Mouse (Mus musculus) yolk sac, embryonic 10.5 days (tissue): ENCODE measurements around the gene Nacc2.

Experiments
- DNase-seq: peaks from one replicate; pipeline ENCODE4 v3.0.0-alpha.2; 2017; ENCODE audit warnings: low spot score

Gene Nacc2

DNA sequence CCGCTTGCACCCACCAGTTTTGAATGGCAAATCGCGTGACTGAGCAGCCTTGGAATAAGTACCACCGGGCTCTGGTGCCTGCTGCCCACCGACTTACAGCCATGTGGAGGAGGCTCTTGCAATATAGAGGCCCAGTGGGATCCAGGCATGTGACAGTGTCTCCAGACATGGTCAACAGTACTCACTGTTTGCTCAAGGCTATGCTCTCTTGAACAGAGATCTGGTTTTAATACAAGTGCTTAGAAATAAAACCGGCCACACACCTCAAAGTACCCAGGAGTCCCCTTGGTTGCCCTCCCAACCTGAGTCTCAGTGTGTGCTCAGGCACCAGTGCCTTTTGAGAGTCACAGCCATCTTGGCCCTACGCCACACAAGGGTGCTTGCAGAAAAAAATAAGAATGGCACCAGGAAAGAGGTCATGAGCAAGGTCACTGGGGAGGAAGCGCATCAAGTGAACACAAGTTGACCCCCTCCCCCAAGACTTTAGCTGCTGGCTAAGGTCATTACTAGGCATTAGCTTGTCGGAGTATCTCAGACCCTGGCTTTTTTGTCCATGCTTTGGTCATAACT, at the start of gene Nacc2:
Gene Nacc2, minus strand, starts transcription at position 142 of the 570 bp plus-strand sequence.
- DNase-seq: peak; percentile 47

DNA sequence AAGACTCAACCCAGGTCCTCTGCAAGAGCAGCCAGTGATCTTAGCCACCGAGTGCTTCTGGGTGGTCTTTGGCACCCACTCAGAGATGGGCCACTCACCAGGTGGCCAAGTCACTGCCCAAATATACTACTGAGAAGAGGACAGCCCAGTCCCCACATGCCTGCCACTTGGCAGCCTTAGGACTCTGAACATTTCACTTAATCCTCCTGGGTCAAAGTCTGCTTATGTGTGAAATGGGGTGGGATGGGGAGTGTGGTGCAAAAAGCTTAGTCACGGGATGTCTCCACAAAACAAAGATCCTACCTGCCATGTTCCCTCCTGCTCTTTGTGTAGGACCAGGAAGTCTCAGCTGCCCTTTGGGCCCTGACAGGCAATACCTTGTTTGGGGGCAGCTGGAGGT, 49.1 kb upstream of the Nacc2 start:
- DNase-seq: no peak

DNA sequence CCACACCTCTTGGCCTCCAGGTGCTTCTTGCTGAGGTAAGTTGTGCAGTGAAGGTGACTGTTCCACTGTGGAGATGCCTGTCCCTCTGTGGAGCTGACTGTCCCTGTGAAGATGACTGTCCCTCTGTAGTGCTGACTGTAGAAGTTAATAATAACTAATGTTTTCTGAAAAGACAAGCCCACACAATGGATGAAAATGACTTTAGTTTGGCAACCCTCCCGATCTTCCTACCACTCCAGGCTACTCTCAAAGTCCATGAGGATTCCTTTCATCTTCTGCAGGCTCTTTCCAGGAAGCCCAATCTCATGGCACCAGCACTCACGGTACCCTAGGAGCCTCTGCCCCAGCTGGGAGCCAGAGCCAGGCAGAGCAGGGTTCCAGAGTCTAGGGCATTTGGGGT, 47.4 kb upstream of the Nacc2 start:
- DNase-seq: no peak

DNA sequence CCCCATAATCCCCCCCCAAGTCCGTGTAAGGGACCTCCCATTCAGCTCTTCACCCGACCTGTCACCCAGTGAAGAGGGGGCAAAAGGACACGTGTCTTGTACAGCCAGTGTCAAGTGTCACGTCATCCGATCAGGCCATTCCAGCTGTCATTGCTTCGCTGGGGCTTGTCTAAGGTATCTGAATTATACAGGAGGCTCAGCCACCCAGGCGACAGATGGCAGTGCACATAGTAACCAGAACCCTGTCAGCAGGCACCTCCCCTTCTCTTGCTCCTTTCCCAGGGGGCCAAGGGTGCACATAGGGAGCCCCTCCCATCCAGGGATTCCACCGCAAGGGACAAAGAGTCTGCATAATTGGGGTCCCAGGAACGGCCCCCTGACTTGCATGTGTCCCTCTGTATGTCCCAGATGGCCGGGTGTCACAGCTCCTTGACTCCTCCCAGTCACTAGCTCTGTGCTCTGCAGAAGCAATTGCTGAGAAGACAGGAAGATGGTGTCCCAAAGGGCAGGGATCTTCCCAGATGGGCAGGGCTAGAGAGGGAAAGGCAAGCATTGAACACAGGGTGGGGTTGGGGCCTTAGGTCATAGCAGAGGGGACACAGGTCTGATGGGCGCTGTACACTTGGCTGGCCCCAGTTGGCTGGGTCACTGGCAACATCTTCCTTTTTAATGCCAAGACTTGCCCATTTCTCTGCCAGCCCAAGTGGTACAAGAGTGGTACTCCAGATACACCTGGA, 46.0 kb upstream of the Nacc2 start:
- DNase-seq: no peak

DNA sequence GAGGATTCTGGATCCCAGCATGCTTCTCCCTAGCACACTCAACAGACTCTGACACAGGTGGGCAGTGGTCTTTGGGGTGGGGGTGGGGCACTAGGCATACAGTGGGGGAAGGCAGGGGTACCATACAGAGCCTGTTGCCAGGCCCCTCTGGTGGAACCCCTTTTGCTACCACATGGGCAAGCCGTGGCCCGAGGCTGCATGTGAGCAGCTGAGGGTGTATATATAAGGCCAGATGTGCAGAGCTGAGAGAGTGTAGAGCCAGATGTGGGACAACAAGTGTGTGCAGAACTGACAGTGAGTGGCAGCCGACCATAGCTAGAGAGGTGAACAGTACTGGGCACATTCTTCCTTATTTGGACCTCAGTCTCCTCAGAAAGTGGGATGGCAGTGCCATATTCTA, 43.9 kb upstream of the Nacc2 start:
- DNase-seq: no peak

DNA sequence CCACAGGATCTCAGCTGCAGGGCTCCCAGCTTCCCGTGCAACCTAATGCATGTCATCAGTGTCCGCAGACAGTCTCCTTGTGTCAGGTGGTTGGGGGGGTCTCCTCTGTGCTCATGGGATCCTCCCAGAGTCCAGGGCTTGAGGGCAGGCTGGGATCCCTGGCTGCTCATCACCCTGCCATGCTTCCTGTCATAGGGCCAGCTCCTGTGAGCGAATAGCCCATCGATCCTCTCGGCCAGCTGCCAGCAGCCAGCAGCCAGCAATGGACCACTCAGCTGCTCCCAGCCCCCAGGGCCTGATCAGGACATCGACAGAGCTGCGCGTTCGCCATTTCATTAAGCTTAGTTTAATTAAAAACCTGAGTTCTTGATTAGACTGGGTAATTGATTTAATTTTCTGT, 35.0 kb upstream of the Nacc2 start:
- no peak for DNase-seq

DNA sequence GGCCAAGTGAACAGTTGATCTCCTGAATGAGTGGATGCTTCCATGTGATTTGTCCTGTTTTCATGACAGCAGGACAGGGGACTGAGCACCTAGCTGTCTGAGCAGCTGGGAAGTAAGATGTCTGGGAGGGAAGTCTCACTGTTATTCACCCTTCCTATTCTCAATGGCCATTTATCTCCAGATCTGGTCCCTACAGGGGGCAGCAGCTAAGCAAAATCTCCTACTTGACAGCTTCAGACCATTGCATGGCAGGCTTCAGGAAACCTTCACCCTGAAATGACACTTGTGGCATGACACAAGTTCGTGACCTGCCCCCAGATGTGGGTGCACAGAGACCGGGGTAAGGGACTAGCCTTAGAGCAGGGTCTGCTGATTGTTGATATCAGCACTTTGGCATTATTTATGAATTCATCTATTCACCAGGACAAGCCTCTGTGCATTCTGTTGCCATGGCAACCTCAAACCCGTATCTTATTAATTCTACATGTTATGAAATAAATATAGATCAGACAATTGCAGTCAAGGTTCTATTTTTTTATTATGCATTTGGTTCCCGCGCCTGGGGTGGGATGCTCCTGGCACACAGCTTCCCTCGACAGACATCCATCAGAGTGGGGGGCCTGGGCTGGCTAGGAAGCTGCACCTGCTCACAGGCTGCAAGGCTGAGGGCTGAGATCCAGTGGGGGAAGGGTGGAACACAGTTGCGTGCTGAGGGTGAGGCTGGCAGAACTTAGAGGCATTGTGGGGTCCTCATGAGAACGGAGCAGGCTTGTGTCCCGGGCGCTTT, 33.4 kb upstream of the Nacc2 start:
- no peak for DNase-seq

DNA sequence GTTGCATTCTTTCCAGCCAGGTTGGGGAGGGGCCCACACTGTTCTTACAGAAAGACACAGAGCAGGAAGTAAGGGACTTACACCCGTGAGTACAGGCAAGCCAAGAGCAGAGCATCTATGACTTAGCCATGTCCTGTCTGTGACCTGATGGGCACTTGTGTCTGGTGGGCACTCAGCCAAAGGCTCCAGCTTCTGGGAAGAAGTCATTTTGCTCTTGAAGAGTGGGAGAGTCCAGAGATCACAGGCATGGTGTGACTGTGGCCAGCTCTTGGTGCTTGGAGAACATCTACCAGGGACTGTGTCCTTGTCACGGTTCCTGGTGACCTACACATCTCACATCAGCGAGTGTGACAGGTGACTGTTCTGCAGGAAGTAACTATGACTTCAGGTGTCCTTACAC, 32.7 kb upstream of the Nacc2 start:
- DNase-seq: no peak

DNA sequence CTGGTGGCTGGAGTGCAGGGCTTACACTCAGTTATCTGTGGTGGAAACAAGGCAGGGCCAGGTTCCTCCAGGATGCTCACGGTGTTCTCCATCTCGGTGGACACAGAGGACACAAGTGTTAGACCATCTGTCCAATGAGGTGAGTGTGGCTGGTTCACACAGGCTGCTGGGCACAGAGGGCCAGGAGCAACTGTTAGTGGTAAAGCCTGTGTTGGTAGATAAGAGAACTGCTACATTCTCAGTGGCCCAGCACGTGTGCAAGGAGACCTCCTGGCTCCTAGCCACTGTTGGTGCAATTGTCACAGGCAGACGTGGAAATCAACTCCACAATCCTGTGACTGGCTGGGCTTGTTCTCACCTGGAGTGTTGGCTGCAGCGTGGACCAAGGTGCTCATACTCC, 31.6 kb upstream of the Nacc2 start:
- DNase-seq: no peak

DNA sequence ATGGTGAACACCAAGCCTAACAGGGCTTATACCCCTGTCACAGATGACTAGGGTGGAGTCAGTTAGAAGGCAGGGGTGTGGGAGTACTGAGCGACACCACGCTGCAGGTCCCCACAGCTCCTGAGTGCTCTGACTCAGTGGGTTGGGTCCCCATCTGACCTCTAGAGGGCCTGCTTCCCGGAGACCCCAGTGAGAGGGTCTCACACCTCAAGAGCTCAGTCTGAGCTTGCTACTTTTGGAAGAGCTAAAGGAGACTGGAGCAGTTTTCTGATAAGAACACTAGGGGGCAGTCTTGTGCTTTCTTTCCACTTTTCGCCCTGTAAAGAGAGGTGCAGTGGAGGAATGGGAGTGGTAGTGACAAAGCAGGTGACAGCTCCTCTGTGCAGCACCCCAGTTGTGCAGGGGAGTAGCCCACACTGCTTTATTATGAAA, 30.9 kb upstream of the Nacc2 start:
- peak; percentile 26 for DNase-seq

DNA sequence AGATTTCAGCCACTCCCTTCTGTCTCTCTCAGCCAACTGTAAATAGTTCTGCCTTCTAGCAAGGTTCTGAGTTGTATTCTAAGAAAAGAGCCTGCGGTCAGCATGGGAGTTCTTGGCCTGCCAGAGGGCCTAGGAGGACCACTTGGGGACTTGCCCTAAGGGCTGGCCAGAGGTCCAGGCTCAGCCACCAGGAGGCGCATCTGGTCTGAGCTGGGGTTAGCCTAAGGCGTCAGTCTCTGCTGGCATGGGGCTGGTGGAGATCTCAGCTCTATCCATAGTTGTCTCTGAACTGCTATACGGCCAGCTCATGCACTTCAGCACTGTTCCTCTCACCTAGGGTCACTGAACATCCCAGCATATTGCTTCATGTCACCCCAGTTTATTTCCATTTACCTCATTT, 30.3 kb upstream of the Nacc2 start:
- DNase-seq: peak; percentile 22

DNA sequence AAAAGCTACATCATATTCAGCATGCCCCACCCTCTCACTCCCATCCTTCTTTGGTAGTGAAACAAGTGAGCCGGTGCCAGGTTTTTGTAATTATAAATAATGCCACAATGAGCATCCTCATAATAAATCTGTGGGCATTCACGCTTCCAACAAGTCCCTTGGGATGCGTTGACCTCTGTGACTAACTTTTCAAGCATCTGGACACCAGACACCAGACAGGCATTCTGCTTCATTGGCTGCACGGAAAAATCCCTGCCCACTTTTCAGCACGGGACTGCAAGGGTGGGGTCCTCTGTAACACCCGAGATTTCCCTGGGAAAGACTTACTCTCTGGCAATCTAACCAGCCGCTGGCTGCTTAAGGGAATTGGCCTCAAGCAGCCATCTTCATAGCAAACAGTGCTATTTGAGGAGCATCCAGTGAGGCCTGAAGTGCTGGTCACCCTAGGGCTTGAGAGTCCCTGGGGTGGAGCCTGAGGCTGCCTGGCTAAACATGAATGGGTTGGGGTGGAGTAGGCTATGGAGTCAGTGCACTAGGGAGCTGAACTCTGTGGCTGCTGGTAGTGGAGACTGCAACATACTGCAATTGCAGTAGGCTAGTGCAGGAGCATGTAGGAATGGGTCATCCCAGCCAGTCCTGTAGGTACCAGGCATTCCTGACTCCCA, 24.8 kb upstream of the Nacc2 start:
- no peak for DNase-seq

DNA sequence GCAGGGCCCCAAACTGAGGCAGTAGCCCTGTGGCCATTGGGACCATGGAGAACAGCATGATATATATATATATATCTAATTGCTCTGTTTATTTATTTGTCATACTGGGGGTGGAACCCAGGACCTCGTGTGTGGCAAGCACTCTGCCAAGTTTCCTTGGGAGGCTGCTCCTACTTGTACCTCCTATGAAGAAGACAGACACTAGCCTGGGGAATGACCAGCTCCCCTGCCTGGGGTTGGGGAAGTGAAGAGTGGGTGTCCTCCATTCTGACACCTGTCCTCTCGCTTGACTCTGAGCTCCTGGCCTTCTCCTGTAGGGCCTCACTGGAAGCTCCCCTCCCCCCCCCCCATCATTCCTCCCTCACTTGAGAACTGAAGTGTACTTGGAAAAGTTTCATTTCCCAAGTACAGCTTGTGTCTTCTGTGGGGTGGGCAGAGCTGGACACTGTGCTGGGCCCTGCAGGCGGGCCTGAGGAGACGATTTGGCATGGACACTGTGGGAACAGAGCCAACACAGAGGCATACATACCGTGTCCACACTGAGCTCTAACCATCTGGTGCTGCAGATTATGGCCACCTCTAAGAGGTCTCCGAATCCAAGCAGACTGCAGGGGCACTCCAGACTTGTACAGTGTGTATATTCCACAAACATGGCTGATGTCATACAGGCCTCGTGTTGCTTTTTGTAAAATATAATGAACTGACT, 23.5 kb upstream of the Nacc2 start:
- no peak for DNase-seq

DNA sequence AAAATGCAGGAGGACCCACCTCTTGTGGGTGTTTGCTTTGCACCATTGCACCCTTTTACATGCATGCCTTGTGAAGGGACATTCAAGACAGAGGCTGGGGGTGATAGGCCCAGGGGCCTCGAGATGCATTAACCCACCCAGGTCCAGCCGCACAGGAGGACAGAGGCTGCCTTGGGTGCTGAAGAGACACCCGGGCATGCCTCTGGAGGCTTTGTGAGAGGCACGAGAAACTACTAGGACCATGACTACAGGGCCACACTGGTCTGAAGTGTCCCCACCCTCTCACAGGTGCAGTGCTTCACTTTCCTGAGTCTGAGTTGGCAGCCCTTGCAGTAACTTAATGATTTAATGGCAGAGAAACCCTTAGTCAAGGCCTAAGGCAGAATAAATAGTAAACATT, 22.1 kb upstream of the Nacc2 start:
- DNase-seq: no peak

DNA sequence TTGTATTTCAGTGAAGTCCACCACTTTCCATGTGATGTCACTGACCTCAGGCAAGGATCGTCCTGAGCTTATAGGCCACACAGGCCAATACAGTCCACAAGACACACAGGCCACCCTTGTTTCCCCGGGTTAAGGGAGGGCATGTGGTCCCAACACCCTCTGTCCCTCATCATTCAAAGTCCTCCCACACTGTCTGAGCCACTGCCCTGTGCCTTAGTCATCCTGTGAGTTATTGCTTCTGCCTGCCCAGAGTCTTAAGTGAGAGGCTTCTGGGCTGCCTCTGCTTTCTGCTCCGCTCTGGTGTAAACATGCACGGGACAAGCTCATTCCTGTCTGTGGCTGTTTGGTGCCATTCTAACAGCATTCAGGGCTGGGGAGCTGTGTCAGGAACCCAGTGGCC, 21.3 kb upstream of the Nacc2 start:
- DNase-seq: peak; percentile 19

DNA sequence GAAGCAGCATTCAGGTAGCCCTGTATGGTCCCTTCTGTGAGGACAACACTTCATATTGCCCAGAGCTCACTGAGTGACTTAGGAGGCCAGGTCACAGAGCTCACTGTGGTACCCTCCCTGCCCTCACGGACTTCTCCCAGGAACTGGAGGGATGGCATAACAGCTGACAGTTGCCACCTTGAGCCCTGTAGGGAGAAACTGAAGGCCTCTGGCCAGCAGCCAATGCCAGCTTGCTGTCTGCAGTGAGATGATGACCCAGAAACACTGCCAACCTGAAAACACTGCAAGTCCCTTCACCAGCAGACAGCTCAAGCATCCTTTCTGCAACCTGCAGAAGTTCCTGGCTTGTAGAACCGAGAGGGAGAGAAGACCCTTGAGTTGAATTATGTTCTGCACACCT, 20.5 kb upstream of the Nacc2 start:
- DNase-seq: no peak

DNA sequence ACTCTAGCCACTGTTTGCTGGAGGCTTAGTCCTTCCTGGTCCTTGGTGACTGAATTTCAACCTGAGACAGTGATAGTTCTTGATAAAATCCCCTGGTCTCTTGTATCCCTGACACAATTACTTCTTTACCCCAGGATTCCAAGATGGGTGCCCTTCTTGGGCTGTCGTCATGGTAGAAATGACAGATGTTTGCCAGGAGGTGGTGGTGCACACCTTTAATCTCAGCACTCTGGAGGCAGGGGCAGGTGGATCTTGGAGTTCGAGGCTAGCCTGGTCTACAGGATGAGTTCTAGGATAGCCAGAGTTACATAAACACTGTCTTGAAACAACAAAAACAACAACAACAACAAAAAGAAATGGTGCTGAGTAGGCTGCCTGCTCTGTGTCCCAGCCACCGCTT, 20.0 kb upstream of the Nacc2 start:
- DNase-seq: no peak

DNA sequence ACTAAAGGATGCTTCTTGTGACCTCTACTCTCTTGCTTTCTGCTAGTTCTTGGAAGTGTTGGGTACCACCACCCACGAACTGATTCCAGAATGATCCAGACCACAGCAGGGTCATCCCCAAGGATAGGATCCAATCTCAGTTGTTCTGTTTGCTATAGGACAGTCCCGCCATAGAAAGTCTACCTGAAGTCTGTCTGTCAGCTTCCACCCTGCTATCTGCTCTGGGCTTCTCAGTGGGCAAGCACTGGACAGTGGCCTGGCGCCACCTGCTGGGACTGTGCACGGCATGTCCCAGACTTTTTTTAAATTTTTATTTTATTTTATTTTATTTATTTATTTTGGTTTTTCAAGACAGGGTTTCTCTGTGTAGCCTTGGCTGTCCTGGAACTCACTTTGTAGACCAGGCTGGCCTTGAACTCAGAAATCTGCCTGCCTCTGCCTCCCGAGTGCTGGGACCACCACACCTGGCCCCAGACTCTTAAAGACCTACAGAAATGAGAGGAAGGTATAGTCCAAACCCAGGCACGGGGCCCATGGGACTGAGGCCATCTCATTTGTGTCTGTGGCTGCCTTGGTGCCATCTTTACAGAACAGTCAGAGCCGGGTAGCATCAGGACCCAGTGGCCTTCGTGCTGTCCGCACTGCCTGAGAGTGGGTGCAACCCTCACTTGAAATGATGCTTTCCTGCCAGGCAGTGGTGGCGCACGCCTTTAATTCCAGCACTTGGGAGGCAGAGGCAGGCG, 19.0 kb upstream of the Nacc2 start:
- DNase-seq: peak; percentile 33

DNA sequence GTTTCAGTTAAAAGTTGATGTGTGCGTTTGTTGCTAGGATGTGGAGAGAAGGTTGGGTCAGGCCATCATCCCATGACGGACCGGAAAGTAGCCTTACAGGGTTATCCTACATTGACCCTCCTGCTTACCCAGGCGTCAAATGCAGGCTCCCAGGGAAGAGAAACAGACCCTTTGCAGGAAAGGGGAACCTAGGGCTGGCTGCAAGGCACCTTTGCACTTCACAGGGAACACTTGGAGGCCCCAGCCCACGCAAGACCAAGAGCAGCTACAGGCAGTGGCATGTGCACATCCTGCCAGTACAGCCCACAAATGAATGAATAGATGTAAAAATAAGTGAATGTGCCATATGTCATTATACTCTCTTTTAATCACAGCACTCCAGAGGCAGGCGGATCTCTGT, 17.9 kb upstream of the Nacc2 start:
- DNase-seq: no peak

DNA sequence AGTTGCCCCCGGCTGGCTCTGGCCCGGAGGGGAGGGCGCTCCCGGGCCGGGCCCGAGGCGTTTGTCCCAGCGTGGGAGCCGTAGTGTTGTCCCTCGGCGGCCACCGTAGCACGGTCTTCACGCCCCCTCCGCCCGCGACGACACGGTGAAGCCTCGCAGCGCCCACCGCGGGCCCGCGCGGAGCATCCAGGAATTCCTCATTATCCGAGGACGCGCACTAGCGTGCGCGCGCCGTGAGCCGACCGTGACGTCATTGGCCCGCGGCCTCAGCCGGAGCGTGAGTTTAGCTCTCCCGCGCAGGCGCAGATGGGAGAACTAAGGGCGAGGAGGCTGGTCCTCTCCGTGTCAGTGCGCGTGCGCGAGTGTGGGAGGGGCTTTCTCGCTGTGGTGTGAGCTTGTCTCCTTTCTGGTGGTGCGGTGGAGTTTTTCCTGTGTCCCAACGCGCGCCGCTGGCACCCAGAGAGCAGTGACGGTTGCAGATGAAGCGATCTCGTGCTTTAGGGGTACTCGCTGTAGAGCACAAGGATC, 17.3 kb upstream of the Nacc2 start:
- peak; percentile 99 for DNase-seq

DNA sequence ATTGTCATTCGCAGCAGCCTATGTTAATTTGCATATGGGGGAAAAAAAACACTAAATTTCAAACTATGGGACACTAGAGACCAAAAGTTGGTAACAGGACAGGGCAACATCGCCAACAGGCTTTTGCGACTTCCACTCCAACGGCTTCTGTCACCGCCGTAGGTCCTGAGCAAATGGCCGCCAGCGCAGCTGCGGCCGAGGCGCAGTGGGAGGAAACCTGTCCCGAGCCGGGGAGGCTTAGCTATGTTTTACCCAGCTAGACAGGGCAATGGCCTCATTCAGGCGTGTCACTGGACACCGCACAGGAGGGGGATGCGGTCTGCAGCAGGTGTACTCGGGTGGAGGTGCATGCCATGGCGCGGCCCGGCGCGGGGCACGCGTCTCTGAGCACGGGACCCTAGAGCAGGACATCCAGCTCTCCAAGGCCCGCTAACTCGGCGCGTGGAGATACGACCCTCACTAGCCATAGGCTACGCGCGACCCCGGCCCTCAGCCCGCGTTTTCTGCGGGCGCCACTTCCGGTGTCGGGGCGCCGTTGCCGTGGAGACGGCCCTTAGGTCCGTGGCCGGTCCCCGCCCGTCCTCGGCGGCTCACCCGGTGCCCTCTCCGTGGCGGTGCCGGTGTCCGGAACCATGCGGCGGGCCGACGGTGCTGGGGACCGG, 16.7 kb upstream of the Nacc2 start:
- no peak for DNase-seq
